Mouse (Mus musculus): ENCODE data around the gene Tmem163.

DNA sequence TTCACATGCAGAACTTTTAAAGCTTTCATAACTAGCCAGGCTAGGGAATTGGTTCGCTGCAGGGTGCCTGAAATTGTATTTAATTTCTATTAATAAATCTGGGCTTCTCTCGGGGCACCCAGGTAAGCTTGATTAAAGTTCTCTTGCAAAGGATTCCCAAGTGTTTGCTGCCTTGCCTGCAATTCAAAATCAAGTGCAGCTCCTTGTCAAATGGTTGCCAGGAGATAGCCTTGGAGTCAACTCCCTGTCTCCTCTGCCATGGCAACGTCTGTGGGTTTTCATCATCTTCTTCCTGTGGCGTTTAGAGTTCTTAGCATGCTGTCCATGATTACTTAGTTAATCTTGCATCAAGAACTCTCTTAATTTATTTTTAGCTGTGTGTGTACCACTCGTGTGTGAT lies 26.9 kb upstream of the Tmem163 start:
- no peak for TF ChIP-seq CTCF (IDR thresholded peaks at IDR 0.05 in 2 of 3, conservative IDR thresholded peaks at IDR 0.05 in 1 of 3; ENCODE audit: control insufficient read depth in 1 of 3, insufficient read depth in 1 of 3, low read depth in 2 of 3, low read length in 3 of 3, poor library complexity in 1 of 3, severe bottlenecking in 1 of 3)
- TF ChIP-seq CHD1 (IDR thresholded peaks at IDR 0.05; ENCODE audit: low read depth, low read length) = no peak
- TF ChIP-seq CHD2 (IDR thresholded peaks at IDR 0.05; ENCODE audit: low read length) = no peak
- TF ChIP-seq POLR2A (IDR thresholded peaks at IDR 0.05; ENCODE audit: control insufficient read depth in 1 of 2, insufficient read depth in 1 of 2, low read depth in 1 of 2, low read length in 2 of 2, poor library complexity in 1 of 2) = no peak
- no peak for TF ChIP-seq ETS1 (IDR thresholded peaks at IDR 0.05; ENCODE audit: low read depth, low read length)
- no peak for TF ChIP-seq BHLHE40 (IDR thresholded peaks at IDR 0.05; ENCODE audit: borderline replicate concordance, low read depth, low read length)
- TF ChIP-seq RCOR1 (IDR thresholded peaks at IDR 0.05; ENCODE audit: low read depth, low read length) = no peak
- no peak for TF ChIP-seq ZNF384 (IDR thresholded peaks at IDR 0.05; ENCODE audit: low read depth, low read length)
